Mouse (Mus musculus) kidney, adult 11 months (tissue): ENCODE data around the gene Gm9045.
A peak's percentile ranks its signal among the peaks of the same experiment; 100 is the strongest.
"Not testable (repeated sequence)": the region's sequence is repeated elsewhere in the genome, so short reads cannot be mapped to it uniquely, and the experiment has no call there.

ENCODE experiments used
- DNase-seq: peaks from one replicate; pipeline ENCODE4 v3.0.0; 2022

Gm9045 gene

DNA sequence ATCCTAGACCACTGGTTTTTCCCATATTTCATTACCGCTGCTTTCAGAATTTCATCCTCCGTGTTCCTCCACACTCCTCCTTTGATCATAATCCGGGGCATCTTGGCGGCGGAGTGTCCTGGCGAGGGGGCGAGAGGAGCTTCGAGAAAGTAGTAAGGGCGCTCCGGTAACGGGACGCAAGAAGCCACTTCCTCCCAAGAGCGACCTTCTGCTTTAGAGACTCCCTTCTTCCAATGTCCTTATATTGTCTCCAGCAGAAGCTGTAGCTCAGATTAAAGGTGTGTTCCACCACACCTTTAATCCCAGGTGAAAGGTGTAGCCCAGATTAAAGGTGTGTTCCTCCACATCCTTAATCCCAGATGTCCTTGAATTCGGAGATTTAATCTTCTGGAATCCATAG lies at the start of gene Gm9045:
Gene Gm9045 (minus strand): TSS at position 101 of the 400 bp plus-strand sequence.
- DNase-seq, result not testable (repeated sequence)

DNA sequence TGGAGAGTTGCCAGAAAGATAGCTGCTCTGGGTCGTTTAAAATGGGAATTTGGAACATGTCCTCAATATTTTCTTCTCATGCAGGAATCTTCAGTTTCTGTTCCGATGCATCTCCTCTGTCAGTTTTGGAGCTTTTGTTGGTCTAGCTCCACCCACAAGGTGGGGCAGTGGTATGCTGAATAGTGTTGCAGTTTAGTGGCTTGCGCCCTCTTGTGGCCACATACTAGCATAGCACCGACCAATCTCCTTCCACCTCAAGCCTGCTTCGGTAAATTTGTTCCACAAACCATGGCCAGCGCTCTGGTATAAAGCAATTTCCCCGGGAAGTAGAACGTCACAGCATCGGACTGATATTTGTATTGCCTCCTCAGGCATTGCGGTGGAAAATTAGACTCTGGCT lies 32.8 kb upstream of the Gm9045 start:
- peak; percentile 39 for DNase-seq

DNA sequence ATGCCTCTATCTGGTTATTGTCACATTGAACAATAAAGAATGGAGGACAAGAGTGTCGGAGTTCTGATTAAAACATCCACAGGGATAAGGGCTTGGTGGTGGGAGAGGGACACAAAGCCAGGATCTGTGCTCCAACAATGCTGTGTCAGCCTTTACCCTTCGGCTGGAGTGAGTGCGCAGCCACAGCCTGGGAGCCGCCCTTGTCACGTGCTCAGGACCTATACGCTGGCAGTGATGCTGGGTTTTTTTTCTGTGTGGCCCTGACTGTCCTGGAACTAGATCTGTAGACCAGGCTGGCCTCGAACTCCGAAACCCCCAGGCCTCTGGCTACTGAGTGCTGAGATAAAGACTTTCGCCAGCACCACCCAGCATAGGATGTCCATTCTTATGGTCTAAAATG lies 31.9 kb upstream of the Gm9045 start:
- no peak for DNase-seq

DNA sequence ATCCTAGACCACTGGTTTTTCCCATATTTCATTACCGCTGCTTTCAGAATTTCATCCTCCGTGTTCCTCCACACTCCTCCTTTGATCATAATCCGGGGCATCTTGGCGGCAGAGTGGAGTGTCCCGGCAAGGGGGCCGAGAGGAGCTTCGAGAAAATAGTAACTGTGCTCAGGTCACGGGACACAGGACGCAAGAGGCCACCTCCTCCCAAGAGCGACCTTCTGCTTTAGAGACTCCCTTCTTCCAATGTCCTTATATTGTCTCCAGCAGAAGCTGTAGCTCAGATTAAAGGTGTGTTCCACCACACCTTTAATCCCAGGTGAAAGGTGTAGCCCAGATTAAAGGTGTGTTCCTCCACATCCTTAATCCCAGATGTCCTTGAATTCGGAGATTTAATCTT lies 16.4 kb upstream of the Gm9045 start, which contains the start of gene Gm9049:
Gene Gm9049 (minus strand): TSS at position 101 of the 400 bp plus-strand sequence.
- DNase-seq, result not testable (repeated sequence)

DNA sequence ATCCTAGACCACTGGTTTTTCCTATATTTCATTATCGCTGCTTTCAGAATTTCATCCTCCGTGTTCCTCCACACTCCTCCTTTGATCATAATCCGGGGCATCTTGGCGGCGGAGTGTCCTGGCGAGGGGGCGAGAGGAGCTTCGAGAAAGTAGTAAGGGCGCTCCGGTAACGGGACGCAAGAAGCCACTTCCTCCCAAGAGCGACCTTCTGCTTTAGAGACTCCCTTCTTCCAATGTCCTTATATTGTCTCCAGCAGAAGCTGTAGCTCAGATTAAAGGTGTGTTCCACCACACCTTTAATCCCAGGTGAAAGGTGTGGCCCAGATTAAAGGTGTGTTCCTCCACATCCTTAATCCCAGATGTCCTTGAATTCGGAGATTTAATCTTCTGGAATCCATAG lies 10.9 kb upstream of the Gm9045 start, which contains the start of gene Gm9048:
Gene Gm9048 (minus strand): TSS at position 101 of the 400 bp plus-strand sequence.
- not testable (repeated sequence) for DNase-seq

DNA sequence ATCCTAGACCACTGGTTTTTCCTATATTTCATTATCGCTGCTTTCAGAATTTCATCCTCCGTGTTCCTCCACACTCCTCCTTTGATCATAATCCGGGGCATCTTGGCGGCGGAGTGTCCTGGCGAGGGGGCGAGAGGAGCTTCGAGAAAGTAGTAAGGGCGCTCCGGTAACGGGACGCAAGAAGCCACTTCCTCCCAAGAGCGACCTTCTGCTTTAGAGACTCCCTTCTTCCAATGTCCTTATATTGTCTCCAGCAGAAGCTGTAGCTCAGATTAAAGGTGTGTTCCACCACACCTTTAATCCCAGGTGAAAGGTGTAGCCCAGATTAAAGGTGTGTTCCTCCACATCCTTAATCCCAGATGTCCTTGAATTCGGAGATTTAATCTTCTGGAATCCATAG lies 5.5 kb upstream of the Gm9045 start, which contains the start of gene Gm9046:
Gene Gm9046 (minus strand): TSS at position 101 of the 400 bp plus-strand sequence.
- DNase-seq, result not testable (repeated sequence)

DNA sequence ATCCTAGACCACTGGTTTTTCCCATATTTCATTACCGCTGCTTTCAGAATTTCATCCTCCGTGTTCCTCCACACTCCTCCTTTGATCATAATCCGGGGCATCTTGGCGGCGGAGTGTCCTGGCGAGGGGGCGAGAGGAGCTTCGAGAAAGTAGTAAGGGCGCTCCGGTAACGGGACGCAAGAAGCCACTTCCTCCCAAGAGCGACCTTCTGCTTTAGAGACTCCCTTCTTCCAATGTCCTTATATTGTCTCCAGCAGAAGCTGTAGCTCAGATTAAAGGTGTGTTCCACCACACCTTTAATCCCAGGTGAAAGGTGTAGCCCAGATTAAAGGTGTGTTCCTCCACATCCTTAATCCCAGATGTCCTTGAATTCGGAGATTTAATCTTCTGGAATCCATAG lies 5.3 kb downstream of the Gm9045 start, which contains the start of gene Gm9044:
Gene Gm9044 (minus strand): TSS at position 101 of the 400 bp plus-strand sequence.
- not testable (repeated sequence) for DNase-seq

DNA sequence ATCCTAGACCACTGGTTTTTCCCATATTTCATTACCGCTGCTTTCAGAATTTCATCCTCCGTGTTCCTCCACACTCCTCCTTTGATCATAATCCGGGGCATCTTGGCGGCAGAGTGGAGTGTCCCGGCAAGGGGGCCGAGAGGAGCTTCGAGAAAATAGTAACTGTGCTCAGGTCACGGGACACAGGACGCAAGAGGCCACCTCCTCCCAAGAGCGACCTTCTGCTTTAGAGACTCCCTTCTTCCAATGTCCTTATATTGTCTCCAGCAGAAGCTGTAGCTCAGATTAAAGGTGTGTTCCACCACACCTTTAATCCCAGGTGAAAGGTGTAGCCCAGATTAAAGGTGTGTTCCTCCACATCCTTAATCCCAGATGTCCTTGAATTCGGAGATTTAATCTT lies 10.8 kb downstream of the Gm9045 start, which contains the start of gene Gm9040:
Gene Gm9040 (minus strand): TSS at position 101 of the 400 bp plus-strand sequence.
- not testable (repeated sequence) for DNase-seq

DNA sequence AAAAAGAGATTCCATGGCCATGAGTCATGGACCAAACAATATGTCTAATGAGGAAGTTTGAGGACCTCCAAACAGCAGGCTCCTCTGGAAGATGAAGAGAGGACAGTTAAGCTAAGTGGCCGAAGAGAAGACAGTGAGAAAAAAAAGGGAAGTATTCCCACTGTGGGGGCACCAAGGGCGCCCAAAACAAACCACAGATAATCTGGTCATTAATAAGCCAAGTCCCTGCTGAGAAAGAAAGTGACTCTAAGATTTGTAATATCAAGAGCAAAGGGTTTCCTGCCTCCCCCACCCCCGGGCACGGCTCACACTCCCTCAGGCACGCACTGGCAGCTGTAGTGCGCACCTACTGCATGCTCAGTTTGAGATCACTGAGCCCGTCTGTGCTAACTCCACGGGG lies 18.6 kb downstream of the Gm9045 start:
- no peak for DNase-seq

DNA sequence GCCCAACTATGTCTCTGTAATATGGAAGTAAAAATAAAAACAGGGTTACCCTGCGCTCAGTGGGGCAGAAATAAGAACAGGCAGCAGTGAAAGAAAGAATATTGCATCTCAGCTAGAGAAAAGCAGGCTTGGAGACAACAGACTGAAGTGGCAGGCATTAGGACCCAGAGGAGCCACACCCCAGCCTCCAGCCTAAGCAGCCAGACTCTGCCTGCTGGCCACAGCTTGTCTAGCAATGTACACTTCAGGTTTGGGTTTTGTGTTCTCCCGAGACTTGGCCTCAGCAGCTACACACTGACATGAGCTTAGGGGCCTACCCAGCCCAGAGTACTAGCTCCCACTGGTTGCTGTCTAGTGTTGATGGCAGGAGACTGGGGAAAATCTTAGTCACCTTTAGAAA lies 35.5 kb downstream of the Gm9045 start:
- DNase-seq, result not testable (repeated sequence)

DNA sequence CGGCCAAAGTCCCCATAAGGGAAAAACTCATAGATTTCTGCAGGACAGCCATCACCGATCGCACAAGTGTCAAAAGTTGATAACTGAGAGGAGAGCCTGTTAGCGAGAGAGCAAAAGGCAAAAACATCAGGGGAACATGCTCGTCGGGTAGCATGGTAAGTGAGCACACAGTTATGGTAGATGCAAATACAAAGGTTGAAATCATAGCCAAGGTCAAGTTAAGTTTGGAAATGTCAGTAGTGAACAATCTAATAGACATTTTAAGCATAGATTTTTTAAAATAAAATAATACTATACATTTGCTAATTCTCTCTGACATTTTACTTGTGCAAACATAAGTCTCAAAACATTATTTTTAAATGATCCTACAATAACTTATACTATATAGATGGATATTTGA lies 42.7 kb downstream of the Gm9045 start, which contains the start of gene Iltifb:
Gene Iltifb (minus strand): TSS at position 101 of the 400 bp plus-strand sequence.
- no peak for DNase-seq
